Mouse (Mus musculus): Measurements from ENCODE around the gene Pdik1l. TPM values are rescaled to one million over a fixed set of nuclear protein-coding genes. Genes with fewer than 3 reads are reported as not detected.

The Pdik1l gene
- 10 to 100 TPM; 14.1 to 20.7 (median 18.6) TPM for total RNA-seq (2022)

DNA sequence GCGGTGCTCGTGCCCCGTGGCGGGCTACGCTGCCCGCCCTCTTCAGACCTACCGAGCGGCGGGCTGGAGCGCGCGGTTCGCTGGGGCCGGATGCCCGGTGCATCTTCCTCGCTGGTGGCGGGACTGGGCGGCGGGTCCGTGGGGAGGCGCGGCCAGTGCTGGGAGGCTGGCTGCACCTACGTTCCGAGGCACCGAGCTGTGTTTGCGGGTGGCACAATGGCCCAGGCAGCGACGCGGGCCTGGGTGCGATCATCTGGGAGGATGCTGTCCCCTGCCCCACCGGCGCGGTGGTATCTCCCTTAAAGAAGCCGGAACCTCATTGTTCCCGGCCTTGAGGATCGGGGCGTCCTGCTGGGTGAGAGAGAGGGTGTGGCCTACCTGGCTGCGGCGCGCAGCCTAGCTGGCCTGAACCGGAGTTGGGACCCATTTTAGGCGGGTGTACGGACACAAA lies at the start of gene Pdik1l:
Pdik1l (minus strand) TSS at position 321 of the 451 bp plus-strand sequence.
- peak; percentile 45 to 63 for DNase-seq (ENCODE audit: low spot score in 2 of 2)

DNA sequence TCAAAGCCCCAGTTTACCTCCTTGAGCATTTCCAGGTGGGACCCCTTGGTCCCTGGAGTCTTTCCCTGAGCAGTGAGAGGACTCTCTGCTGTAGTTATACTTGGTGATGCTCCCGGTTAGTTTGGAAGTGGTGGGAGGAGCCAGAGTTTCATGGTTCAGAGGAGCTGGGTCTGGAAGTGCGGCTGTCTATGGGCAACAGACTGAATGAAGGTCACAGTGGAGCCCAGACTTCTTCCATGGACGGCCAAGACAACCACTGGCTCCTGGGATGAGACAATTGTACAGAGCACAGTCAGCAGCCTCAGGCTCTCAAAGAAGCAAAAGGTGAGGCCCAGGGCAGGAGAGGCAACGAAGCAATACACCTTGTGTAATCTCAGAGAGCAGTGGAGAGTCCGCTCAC lies 42.6 kb upstream of the Pdik1l start:
- DNase-seq (ENCODE audit: low spot score in 2 of 2), result no peak

DNA sequence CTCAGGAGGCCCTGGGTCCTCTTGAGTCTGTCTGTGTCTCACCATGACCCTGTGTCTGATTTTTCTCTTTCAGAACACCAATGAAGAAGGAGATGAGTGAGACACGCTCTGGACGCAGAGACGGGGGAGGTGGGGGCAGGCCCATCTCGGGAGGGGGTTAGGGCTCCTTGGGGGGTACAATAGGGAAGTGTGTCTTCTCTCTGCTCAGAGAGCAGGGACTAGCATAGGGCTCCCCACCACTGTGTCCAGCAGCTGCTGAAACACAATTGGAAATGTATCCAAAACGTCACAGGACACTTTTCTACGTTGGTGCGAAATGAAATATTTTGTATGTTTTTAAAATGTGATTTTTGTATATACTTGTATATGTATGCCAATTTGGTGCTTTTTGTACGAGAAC lies 41.1 kb upstream of the Pdik1l start:
- DNase-seq (ENCODE audit: low spot score in 2 of 2), result no peak

DNA sequence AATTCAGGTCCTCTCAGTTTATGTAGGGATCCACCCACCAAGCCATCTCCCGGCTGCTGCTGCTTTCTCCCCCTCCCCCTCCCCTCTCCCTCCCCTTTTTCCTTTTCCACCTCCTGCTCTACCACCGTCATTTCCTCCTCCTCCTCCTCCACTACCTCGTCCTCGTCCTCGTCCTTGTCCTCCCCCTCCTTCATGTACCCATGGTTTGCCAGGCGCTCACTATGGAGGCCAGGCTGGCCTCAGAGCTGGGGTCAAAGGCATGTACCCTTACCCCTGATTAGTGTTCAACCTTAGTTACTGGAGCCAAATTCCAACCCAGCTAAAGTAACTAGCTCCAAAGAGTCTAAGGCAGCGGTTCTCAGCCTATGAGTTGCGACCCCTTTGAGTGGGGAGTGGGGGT lies 40.5 kb upstream of the Pdik1l start:
- no peak for DNase-seq (ENCODE audit: low spot score in 2 of 2)

DNA sequence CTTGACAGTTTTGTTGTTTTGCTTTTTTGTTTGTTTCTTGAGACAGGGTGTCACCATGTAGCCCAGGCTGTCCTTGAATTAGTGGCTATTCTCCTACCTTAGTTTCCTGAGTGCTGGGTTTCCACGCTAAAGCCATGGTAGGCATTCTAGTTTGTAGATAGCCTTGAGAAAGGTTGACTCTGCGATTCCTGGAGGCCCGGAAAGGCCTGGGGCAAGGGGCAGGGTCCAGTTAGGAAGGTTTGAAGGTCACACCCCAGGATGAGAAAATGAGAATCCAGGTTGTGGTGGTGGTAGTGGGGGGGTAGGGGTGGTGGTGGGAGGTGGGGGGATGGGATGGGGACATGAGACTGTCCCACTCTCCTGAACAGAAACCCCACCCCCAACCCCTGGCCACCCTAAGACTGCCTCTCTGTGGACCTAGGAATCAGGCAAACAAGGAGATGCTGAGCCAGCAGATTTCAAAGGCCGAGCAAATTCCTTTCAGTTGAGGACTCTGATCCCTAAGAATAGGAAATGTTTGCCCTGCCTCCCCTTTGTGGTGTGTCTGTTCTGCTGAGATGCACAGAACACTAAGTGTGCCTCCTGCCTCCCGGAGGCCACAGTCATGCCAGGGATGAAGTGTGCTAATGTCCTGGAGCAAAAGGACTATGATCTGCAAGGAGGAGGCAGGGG lies 39.3 kb upstream of the Pdik1l start:
- DNase-seq (ENCODE audit: low spot score in 2 of 2), result no peak

DNA sequence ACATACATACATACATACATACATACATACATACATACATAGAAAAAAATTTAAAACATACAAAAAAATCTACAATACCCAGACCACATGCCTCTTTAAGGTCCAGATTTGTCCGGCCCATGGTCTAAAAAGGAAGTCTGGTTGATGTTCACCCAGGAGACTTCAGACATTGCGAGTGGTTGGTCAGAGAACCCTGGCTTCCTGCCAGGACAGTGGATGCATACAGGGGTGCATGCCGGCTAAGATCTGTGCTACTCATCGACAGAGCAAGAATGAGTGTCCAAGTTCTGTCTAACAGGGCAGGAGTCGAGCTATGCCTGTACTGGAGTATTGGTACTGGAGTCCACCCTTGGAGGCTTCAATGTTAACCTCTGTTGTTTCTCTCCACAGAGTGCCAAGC lies 37.0 kb upstream of the Pdik1l start:
- no peak for DNase-seq (ENCODE audit: low spot score in 2 of 2)

DNA sequence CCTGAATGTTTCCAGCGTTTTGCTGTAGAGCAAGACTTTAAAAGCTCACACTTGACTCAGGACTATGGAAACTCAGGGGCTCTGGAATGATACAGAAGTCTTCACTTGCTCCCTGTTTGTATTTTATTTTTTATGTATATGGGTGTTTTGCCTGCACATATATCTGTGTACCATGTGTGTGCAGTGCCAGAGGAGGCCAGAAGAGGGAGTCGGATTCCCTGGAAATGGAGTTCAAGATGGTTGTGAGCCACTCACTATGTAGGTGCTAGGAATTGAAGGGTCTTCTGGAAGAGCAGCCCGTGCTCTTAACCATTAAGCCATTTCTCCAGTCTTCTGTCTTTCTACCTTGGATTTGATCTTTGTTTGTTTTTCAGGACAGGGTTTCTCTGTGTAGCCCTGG lies 33.8 kb upstream of the Pdik1l start:
- DNase-seq (ENCODE audit: low spot score in 2 of 2), result no peak

DNA sequence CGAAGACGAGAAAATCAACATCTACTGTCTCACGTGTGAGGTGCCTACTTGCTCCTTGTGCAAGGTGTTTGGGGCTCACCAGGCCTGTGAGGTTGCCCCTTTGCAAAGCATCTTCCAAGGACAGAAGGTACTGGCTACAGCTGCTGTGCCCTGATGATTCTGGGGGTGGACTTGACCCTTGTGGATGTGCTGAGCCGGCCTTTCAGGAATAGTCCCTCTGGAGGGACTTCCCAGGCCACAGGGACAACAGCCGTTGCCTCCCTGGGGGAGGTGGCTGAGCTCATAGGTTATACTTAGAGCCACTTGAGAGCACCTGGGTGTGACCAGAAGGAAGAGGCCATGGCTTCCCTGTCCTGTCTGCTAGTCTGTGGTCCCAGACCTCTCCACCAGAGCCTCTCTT lies 32.0 kb upstream of the Pdik1l start:
- no peak for DNase-seq (ENCODE audit: low spot score in 2 of 2)

DNA sequence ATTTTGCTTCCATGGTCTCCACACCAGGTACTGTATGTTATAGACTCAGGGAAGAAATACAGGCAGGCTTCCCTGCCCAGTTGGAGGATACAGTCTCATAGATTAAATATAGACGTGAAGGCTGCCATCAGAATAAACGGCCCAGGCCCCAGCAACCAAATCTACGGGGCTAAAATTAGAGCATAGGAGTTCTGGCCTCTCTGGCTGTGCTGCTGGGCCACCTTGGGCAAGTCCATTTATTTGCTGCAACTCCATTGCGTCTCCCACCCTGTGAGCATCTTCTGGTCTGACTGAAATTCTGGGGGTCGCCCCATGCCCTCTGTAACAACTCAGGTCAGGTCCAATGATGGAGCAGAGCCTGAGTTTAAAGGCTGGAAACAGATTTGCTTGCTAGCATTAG lies 31.4 kb upstream of the Pdik1l start:
- no peak for DNase-seq (ENCODE audit: low spot score in 2 of 2)

DNA sequence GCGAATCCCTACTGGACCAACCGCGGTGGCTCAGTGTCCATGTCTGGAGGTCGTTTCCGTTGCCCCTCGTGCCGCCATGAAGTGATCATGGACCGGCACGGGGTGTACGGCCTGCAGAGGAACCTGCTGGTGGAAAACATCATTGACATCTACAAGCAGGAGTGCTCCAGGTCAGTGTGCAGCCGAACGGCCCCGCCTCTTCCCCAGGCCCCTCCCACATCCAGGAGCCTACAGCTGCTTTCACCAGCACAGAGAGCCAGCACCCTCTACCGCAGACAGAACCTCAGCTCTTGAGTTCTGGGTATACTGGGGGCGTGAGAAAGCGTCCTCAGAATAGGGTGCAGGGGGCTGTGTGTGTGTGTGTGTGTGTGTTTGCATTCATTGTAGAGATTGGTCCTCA lies 28.7 kb upstream of the Pdik1l start:
- DNase-seq (ENCODE audit: low spot score in 2 of 2), result no peak

DNA sequence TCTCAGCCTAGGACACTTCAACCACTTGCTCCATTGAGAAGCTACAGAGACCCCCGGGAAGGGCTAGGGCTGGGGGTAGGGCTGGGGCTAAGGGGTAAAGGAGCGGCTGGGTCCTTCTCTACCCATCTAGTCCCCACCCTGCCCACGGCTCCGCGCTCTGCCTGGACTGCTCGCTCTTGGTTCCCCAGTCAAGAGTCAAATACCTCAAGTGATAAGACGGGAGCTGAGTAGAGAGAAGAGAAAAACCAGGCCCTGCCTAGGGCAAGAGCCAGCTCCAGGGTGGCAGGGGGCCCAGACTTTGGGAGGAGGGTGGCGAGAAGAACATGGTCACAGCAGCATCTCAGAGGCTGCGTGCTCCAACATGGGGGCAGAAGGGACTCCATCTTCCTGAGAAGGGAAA lies 27.8 kb upstream of the Pdik1l start:
- no peak for DNase-seq (ENCODE audit: low spot score in 2 of 2)

DNA sequence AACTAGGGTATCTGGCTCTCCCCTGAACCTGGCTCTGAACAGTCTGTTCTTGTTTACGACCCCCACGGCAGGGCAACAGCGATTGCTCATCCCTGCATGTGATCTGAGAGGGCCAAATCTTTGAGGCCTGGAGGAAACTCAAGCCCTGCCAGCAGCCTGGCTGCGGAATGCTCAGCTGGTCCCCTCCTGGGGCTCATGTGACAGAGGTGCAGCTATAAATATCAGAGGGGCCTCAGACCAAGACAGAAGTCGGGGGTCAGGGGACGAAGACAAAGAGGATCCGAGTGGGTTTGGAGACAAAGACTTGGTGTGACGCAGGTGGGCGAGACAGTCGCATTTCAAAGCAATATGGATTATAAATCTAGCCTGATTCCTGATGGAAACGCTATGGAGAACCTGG lies 27.2 kb upstream of the Pdik1l start, which contains the start of gene Trim63:
Trim63 (plus strand) TSS at position 245 of the 400 bp plus-strand sequence.
- no peak for DNase-seq (ENCODE audit: low spot score in 2 of 2)

DNA sequence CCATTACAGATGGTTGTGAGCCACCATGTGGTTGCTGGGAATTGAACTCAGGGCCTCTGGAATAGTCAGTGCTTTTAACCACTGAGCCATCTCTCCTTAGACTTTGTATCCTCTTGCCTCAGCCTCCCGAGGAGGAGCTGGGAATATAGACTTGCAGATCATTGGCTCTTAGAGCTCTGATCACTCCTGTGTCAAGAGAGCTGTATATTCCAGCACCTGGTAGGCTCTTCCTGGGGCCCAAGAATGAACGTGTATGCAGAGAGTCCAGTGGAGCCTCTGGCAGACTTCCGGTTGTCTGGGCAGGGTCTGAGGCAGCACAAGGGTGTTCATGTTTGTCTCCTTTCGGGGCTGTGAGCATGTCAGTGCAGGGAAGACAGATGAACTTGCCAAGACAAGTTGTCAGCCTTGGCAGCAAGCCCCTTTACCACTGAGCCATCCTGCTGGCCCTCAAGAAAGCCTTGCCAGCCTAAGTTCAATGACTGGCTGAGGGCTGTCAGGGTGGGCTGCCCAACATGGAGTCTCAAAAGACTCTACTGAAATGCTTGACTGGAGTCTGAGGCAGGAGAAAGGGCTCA lies 26.5 kb upstream of the Pdik1l start:
- DNase-seq (ENCODE audit: low spot score in 2 of 2), result no peak

DNA sequence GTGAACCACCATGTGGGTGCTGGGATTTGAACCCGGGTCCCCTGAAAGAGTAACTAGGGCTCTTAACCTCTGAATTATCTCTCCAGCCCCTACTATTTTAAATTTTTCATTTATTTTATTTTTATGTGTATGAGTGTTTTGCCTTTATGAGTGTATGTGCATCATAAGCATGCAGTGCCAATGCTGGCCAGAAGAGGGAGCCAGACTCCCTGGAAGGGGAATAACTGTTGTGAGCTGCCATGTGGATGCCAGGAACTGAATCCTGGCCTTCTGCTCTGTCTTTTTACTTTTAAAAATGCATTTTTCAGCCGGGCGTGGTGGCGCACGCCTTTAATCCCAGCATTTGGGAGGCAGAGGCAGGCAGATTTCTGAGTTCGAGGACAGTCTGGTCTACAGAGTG lies 25.2 kb upstream of the Pdik1l start:
- DNase-seq (ENCODE audit: low spot score in 2 of 2), result no peak

DNA sequence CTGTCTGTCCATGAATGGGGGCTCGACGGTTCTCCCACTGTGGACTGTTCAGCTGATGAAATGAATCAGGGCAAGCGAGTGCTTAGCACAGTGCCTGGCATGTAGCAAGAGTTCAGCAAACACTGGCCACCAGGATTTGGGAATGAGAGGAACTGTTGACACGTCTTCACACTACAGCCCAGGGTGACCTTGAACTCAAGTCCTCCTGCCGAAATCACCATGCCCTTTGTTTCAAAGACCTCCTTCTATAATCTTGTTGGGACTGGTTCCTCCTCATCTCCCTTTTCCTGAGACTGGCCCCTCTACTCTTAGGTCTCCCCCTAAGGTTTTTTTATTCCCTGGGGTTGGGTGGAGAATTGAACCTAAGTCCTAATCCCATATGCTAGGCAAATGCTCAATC lies 24.6 kb upstream of the Pdik1l start:
- no peak for DNase-seq (ENCODE audit: low spot score in 2 of 2)

DNA sequence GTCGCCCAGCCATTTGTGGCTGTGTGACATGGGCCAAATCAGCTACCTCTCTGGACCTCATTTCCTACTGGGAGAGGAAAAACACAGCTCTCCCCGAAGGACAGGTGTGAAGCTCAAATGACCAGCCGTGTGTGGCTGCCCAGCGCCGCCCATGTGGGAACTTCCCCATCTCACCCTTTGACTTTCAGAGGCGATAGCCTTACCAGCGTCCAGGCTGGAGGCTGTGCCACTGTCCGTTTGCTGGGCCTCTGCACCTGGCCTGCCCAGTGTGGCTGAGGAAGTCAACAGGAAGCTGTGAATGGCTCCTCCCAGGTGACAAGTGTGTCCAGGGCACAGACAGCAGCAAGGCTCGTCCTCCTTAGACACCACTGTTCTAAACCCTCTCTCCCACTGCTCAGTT lies 24.1 kb upstream of the Pdik1l start:
- no peak for DNase-seq (ENCODE audit: low spot score in 2 of 2)

DNA sequence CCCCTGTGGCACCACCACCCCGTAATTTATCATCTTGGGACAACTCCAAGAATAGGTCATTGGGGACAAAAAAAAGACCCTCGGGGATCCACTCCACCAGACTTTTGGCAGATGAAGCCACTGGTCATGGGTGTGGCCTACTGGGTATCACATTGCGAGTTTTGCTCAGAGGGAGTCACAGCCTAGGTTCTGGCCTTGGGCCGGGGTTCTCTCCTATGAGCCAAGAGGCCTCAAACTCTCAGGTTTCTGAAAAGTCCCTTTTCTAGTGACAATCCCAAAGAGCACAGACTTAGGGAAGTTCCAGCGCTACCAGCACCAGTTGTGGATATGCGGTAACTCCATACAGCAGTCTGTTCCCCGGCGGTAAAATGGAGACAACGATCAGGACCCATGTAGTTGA lies 23.0 kb upstream of the Pdik1l start:
- no peak for DNase-seq (ENCODE audit: low spot score in 2 of 2)

DNA sequence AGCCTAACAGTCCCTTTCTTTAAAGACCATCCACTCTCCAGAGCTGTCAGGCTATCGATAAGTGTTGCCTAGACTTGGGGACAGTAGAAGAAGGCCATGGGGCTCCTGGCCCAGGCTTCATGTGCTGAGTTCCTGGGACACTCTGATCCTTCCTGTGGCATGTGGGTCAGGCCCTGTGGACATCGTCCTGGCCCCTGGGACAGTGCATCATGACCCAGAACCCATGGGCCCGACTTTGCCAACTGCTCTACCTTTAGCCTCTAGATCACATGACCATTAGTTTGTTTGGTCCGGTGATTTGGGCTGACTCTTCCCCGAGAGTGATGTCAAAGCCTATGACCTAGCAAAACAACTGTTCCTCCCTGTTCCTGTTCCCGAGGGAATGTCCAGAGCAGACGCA lies 22.4 kb upstream of the Pdik1l start:
- no peak for DNase-seq (ENCODE audit: low spot score in 2 of 2)

DNA sequence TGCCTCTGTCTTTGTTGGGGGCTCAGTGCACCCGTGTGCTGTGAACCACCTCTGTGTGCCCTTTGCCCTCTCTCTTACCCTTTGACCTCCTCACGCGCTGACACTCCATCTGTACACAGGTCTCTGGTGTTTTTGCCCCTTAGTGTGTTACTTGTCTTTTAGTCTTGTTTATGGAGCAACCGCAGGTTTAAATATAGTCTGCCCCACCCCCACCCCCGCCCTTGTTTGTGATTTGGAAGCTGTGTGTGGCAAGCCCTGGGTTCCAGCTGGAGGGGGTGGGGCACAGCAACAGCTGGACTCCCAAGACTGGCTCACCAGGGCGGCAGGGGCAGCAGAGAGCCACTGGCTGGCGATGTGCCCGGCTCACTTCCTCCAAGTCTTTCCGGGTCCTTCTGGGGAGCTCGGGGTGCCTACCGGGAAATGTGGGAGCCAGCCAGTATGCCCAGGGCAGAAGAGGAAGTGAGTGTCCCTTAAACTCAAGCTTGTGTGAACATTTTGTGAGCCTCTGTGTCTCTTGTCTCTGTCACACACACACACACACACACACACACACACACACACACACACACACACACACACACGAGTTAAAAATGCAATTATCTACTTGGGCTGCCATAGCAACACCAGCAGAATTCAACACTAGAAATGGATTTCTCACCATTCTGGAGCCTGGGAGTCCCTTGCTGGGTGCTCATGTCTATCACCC lies 19.8 kb upstream of the Pdik1l start:
- DNase-seq (ENCODE audit: low spot score in 2 of 2), result peak in 1 of 2 experiments; percentile 37

DNA sequence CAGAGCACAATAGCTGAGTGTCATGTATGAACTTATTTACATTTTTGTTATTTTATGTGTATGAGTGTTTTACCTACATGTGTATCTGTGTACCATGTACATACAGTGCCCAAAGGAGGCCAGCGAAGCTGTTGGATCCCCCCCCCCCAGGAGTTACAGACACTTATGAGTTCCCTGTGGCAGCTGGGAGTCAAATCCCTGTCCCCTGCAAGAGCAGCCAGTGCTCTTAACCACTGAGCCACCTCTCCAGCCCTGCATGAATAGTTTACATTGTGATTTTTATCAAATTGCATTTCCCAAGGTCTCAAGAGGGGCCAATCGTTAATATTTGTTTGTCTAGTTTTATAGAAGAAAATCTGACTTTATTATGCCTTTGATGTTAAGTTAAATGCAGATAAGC lies 19.3 kb upstream of the Pdik1l start:
- DNase-seq (ENCODE audit: low spot score in 2 of 2), result no peak

DNA sequence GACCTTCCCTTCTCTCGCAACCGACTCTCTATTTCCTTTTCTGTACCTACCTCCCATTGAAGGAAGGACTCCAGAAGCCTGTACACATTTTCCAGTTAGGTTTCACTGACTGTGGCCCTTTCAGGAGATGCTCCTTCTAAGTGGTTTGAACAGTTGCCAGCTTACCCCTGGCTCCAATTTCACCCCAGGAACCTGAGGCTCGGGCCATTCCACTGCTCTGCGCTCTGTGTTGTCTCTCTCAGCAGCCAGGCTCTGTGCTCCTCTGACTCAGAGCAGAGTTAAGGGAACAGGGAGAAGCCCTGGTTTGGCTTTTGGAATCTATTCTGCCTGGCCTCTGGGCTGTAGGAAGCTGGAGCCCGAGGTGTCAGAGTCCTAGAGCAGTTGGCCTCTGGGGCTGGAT lies 14.4 kb upstream of the Pdik1l start:
- no peak for DNase-seq (ENCODE audit: low spot score in 2 of 2)

DNA sequence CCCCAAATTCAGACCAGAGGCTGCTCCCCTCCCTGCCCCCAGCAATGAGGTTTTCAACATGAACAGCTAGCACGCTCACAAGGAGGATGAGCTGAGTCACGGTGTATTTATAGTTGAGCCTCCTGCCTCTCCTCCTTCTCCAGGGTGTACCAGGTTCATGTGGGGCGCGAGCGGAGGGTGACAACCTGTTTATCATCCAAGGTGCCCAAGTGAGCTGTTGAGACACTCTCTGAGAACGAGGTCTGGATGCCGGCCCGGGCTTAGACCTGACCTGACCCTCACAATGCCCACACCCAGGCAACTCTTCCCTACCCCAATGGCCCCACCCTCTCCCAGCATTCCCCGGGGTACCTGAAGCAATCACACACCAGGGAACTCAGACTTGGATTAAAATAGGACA lies 12.6 kb upstream of the Pdik1l start:
- DNase-seq (ENCODE audit: low spot score in 2 of 2), result no peak

DNA sequence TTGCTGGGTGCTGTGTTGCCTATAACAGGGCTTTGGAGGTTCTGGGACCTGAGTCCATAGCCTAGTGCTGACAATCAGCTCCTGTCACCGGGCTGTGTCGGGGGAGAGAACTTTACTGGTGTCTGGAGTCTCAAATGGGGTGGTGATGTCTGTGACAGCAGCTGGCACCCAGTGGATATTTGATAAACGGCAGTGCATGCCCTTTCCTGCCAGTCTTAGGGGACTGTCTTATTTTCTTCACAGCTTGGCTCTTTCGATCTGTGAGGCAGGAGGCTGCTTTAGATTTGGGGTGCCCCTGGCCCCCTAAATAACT lies 11.8 kb upstream of the Pdik1l start:
- no peak for DNase-seq (ENCODE audit: low spot score in 2 of 2)

Data from layer of hippocampus, adult 8-10 months (tissue).